ENCODE assay signal across 9 mouse cellular contexts in genomic region chr2:124100486-124101200, GRCm38 (mm10). TPM values are rescaled to one million over a fixed set of nuclear protein-coding genes. Genes with fewer than 3 reads are reported as not detected.
DNase-seq lines count a peak whose midpoint lies in the region; ATAC-seq and TF ChIP-seq lines count a peak whose summit lies in the region.
"Had no signal": no experiment of that assay in that cellular context is flagged by ENCODE, and none has a peak within 500 bp of the region (broad histone marks: within the 10 kb centered on the region; RNA-seq: fewer than 3 reads in every experiment).

No protein-coding gene starts in this region.

- peak; percentile 55; the same call in 1 of the 2 replicates for ATAC-seq in kidney, embryonic 14.5 days (ENCODE audit: low FRiP score, low TSS enrichment)
- no peak for ATAC-seq in liver, embryonic 14.5 days (ENCODE audit: insufficient read depth)
- peak; percentile 88; the same call in 1 of the 2 replicates for ATAC-seq in neural tube, embryonic 15.5 days (ENCODE audit: low FRiP score)
- no peak for ATAC-seq in inflammation-experienced regulatory T-cells, adult 6 months

- no peak for DNase-seq in spleen, adult 2 months (ENCODE audit: low read depth in 1 of 2, low spot score in 2 of 2)
- no peak for DNase-seq in spleen, postnatal 14 days (ENCODE audit: low spot score in 2 of 2)
- peak; percentile 37 for DNase-seq in embryo, embryonic 11.5 days (ENCODE audit: low read depth, low spot score)
- peak; percentile 38 for DNase-seq in heart, adult 8-10 months (ENCODE audit: low spot score)
- no peak for DNase-seq in liver, embryonic 14.5 days (ENCODE audit: low read depth in 3 of 3, low spot score in 3 of 3)

- TF ChIP-seq POLR2A in spleen, adult 2 months (IDR thresholded peaks at IDR 0.05; ENCODE audit: low read depth, low read length) = no peak

- H3K4me1 ChIP-seq in spleen, adult 2 months (ENCODE audit: control insufficient read depth, insufficient read depth, insufficient read length) = no peaks in the 10 kb centered on the region
- H3K4me1 ChIP-seq in kidney, embryonic 14.5 days (ENCODE audit: control insufficient read depth, insufficient read depth, low read length) = no peaks in the 10 kb centered on the region
- no peaks in the 10 kb centered on the region for H3K4me1 ChIP-seq in liver, embryonic 14.5 days (replicated peaks; ENCODE audit: control insufficient read depth in 2 of 2, insufficient read depth in 2 of 2, low read length in 1 of 2)
- peaks cover 17% of the 10 kb centered on the region for H3K4me1 ChIP-seq in neural tube, embryonic 15.5 days

- 32% methylated on average over 9 of the region's 9 CpGs for WGBS in spleen, adult 2 months
- 23% methylated on average over 9 of the region's 9 CpGs for WGBS in kidney, embryonic 14.5 days
- 25% methylated on average over 9 of the region's 9 CpGs for WGBS in liver, embryonic 14.5 days (ENCODE audit: insufficient replicate concordance)
- WGBS in neural tube, embryonic 15.5 days = 19% methylated on average over 9 of the region's 9 CpGs

- TF ChIP-seq EP300 in liver, embryonic 14.5 days (IDR thresholded peaks at IDR 0.05; ENCODE audit: low read depth) = no peak

- H3K4me3 ChIP-seq in spleen, adult 2 months (ENCODE audit: extremely low read depth, insufficient read depth, insufficient read length) = no peak overlapping the region
- no peak overlapping the region for H3K4me3 ChIP-seq in kidney, embryonic 14.5 days (ENCODE audit: low read length)
- H3K4me3 ChIP-seq in liver, embryonic 14.5 days (ENCODE audit: insufficient read depth in 1 of 2, low read depth in 2 of 2, low read length in 2 of 2) = no peak overlapping the region
- no peak overlapping the region for H3K4me3 ChIP-seq in neural tube, embryonic 15.5 days (replicated peaks)

- TF ChIP-seq CTCF in spleen, adult 2 months (IDR thresholded peaks at IDR 0.05; ENCODE audit: extremely low read depth, insufficient read depth, insufficient read length, insufficient replicate concordance) = peak; percentile 39; the same call in 1 of the 2 replicates
- peak; percentile 54 for TF ChIP-seq CTCF in liver, embryonic 14.5 days (IDR thresholded peaks at IDR 0.05; ENCODE audit: low read depth)

- no peak overlapping the region for H3K27ac ChIP-seq in spleen, adult 2 months (ENCODE audit: insufficient read depth, low read length)
- H3K27ac ChIP-seq in kidney, embryonic 14.5 days (ENCODE audit: low read depth, low read length) = no peak overlapping the region
- H3K27ac ChIP-seq in liver, embryonic 14.5 days = no peak overlapping the region
- no peak overlapping the region for H3K27ac ChIP-seq in neural tube, embryonic 15.5 days (replicated peaks)

- no peak overlapping the region for H3K4me2 ChIP-seq in kidney, embryonic 14.5 days (replicated peaks; ENCODE audit: low read depth, low read length)
- H3K4me2 ChIP-seq in liver, embryonic 14.5 days (ENCODE audit: low read depth) = no peak overlapping the region
- H3K4me2 ChIP-seq in neural tube, embryonic 15.5 days = peak overlapping the region; percentile 34

- H3K9ac ChIP-seq in kidney, embryonic 14.5 days (ENCODE audit: low read depth, low read length) = no peak overlapping the region
- no peak overlapping the region for H3K9ac ChIP-seq in liver, embryonic 14.5 days (replicated peaks)
- no peak overlapping the region for H3K9ac ChIP-seq in neural tube, embryonic 15.5 days (replicated peaks)

- H3K9me3 ChIP-seq in kidney, embryonic 14.5 days (ENCODE audit: control insufficient read depth, low read length) = no peaks in the 10 kb centered on the region
- H3K9me3 ChIP-seq in liver, embryonic 14.5 days (ENCODE audit: control insufficient read depth, low read length) = no peaks in the 10 kb centered on the region
- no peaks in the 10 kb centered on the region for H3K9me3 ChIP-seq in neural tube, embryonic 15.5 days (replicated peaks)

- no peaks in the 10 kb centered on the region for H3K27me3 ChIP-seq in spleen, adult 2 months (ENCODE audit: control insufficient read depth, insufficient read depth, low read length)
- no peaks in the 10 kb centered on the region; the same call in 1 of the 2 replicates for H3K27me3 ChIP-seq in kidney, embryonic 14.5 days (ENCODE audit: control insufficient read depth, insufficient read depth, low read length)
- no peaks in the 10 kb centered on the region for H3K27me3 ChIP-seq in liver, embryonic 14.5 days (ENCODE audit: control insufficient read depth, insufficient read depth, low read length)
- no peaks in the 10 kb centered on the region for H3K27me3 ChIP-seq in neural tube, embryonic 15.5 days (replicated peaks)

- no peaks in the 10 kb centered on the region for H3K36me3 ChIP-seq in spleen, adult 2 months (ENCODE audit: control insufficient read depth, insufficient read depth, low read length)
- H3K36me3 ChIP-seq in kidney, embryonic 14.5 days (ENCODE audit: control insufficient read depth, insufficient read depth, low read length) = no peaks in the 10 kb centered on the region
- H3K36me3 ChIP-seq in liver, embryonic 14.5 days (replicated peaks; ENCODE audit: control insufficient read depth, insufficient read depth, low read depth) = no peaks in the 10 kb centered on the region
- no peaks in the 10 kb centered on the region for H3K36me3 ChIP-seq in neural tube, embryonic 15.5 days
- H3K36me3 ChIP-seq: G1E had no signal

RNA-seq across cellular contexts. Expression of gene Sema6d, which starts 10.9 kb away (rescaled TPM):
- 8.9 and 11.6 TPM in 2 replicates for polyA plus RNA-seq in spleen, adult 2 months (2012; rRNA removed)
- 10 to 100 TPM; 15.2 to 21.4 (median 15.9) TPM for total RNA-seq in heart, adult 8-10 months (2022)
- polyA plus RNA-seq in kidney, embryonic 14.5 days (2014; fragmentation: Nextera tagmentation; extraction: Ambion mirVana) = 8.3 and 11.8 TPM in 2 replicates
- 2.7 and 3.2 TPM in 2 replicates for polyA plus RNA-seq in liver, embryonic 14.5 days (2012; rRNA removed)
- 2.1 and 2.2 TPM in 2 replicates for polyA plus RNA-seq in liver, embryonic 14.5 days (2014; fragmentation: Nextera tagmentation; extraction: Ambion mirVana)
- polyA plus RNA-seq in neural tube, embryonic 15.5 days (2015; fragmentation: Nextera tagmentation; extraction: Ambion mirVana) = 43.2 and 50.4 TPM in 2 replicates
- 1 to 10 TPM; 2.2 to 6.6 (median 2.4) TPM for polyA plus RNA-seq in inflammation-experienced regulatory T-cells, adult 6 months (2017; shearing (Covaris generic))
- polyA plus RNA-seq: G1E had no signal

Comparison
In these comparisons a context has a peak if more than half of its experiments do, and no peak if none do; other contexts are left out.
1. DNase-seq: peak in embryo, embryonic 11.5 days (single experiment) and heart, adult 8-10 months (single experiment); none in spleen, adult 2 months (0 of 2), spleen, postnatal 14 days (0 of 2) and liver, embryonic 14.5 days (0 of 3).
2. ATAC-seq: peak in kidney, embryonic 14.5 days (single experiment) and neural tube, embryonic 15.5 days (single experiment); none in liver, embryonic 14.5 days (single experiment) and inflammation-experienced regulatory T-cells, adult 6 months (single experiment).